Mouse (Mus musculus): ENCODE measurements around the gene Farsb. TPM values are rescaled to one million over a fixed set of nuclear protein-coding genes. Genes with fewer than 3 reads are reported as not detected.

The Farsb gene
- polyA plus RNA-seq, 1 experiment from 2014 or later, result 122 TPM

DNA sequence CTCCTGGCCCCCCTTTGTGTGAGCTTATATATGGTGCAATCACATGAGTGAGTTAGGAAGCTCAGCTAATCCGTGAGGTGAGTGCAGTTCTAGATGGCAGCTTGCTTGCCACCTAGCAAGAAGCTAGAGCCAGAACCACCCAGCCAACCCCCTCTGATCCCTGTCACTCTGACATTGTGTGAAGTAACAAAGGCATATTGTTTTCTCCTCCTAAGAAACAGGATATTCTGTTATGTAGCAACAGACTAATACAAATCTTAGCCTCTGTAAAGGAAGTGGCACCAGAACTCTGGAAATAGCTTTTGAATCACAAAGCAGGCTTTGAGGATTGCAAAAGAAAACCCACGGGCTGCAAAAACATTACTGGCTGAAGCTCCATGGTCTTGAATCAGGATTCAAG is 4.3 kb downstream of the Farsb start:
- DNase-seq (ENCODE audit: low spot score), result no peak

- DNase-seq (ENCODE audit: low spot score), result no peak
These were observed 5.3 kb downstream of the Farsb start for GRCm38 (mm10) chr1:78483430-78483829.

DNA sequence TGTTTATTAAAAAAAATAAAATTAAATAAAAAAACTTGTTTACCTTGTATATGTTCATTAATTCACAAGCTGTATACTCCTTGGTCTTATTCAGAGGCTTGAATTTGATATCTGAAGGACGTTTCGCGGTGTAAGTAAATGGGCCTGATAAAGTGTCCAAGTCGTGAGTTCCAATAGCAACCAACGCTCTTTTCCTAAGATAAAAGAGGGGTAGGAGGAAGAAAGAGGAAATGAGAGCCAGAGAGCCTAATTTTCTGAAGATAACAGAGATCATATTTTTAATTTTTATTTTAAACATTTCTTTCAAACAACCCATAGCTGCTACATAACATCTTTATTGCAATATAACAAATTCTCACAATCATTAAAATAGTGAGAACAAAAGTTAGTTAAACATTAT is 16.3 kb downstream of the Farsb start:
- no peak for DNase-seq (ENCODE audit: low spot score)

GRCm38 (mm10) chr1:78454659-78455058 is 34.0 kb downstream of the Farsb start:
- DNase-seq (ENCODE audit: low spot score), result peak; percentile 15

GRCm38 (mm10) chr1:78453886-78454285 is 34.8 kb downstream of the Farsb start:
- no peak for DNase-seq (ENCODE audit: low spot score)

DNA sequence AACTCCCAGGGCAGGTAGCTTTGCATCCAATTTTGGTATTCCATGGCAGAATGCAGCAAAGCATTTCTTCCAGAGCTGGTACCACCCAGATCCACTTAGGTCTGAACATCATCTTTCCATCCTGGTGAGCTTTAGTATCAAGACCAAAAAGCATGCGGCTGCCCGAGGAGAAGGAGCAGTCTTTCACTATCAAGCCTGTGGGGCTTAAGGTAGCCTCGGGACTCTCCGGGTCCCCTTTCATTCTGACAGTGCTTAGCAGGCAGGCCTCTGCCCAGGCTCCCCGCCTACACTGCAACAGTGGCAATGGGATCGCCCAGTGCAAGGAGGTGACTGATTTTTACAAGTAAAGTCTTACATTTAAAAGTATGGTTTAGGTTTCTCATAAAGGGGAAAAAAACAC is 36.2 kb downstream of the Farsb start:
- no peak for DNase-seq (ENCODE audit: low spot score)

DNA sequence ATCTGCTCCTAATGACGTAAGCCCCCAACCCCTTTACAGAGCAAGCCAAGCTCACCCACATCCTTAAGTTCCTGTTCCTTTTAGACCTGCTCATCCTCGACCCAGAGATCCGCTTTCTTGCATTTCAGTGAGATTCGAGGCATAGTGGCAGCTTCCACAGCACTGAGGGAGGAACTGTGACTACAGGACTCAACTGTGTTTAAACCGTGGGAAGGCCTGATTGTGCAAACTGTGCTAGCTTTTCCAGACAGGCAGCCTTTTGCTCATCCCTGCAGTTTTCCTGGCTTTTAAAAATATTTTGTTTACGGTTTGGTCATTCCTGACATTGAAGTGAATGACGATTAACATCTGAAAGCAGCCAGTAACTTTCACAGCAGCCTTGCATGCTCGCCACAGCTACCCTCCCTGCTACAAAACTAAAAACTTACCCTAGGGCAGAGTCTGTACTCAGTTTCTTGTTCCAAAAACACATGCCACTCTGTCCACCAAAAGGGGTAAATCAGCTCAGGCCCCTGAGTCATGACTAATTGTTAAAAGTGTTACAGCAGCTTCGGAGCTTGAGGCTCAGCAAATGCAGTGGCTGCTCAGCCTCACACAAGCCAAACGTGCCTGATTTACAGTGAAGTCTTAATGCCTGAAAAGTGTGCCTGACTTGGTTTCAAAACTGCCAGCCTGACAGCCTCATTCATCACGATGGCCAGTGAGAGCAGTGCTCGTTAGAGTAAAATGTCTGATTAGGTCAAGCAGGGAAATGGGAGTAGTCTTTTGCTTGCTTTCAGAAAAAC is 37.4 kb downstream of the Farsb start:
- no peak for DNase-seq (ENCODE audit: low spot score)

- no peak for DNase-seq (ENCODE audit: low spot score)
These were observed 40.6 kb downstream of the Farsb start for GRCm38 (mm10) chr1:78448091-78448490.

DNA sequence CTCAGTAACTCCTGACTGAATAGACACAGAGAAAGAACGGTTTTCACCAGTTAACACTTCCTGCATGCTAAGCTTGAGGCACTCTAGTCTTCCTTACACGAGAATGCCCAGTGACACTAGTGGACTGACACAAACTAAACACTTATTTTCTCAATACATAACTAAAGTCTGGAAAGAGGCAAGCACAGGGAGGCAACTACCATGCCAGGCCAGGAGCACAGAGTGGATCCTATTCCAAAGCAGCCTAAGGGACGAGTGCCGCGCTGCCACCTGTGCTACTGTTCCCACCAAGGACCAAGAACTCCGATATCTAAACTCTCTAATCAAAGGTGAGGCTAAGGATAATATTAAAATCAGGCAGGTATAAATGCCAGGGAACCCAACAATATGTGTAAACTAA is 42.0 kb downstream of the Farsb start:
- no peak for DNase-seq (ENCODE audit: low spot score)

DNA sequence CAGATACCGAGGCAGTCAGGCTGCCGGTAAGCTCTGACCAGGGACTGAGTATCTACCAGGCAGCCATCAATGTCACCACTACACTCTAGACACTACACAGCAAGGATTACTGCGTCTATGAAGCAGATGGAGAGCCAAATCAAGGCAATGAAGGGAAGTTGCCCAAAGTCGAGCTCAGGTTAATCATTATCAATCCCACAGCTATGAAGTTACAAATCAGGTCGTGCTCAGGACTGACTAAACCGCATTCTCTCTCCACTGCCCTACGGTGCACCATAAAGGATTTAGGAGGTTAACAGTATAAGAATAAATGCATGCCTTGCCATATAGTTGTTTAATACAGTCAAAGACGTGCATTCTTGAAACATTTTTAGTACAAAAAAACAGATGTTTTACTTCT is 42.5 kb downstream of the Farsb start:
- no peak for DNase-seq (ENCODE audit: low spot score)

DNA sequence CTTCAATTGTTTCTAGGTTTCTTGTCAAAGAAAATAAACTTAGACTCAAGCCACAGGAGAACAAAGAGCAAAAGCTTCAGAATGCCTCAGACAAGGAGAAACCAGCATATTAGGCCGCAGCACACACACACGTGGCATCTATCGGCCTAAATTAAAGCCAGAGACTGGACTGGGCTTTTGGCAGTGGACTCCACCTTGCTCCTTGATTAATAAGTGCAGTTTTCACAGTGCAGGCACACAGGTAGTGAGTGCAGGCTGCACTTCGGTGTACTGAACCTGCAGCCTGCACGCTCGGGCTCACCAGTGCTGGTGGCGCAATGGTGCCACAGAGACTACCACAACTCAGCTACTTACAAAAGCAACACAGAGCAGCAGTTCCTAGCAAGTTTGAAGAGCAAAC is 45.6 kb downstream of the Farsb start:
- DNase-seq (ENCODE audit: low spot score), result no peak

DNA sequence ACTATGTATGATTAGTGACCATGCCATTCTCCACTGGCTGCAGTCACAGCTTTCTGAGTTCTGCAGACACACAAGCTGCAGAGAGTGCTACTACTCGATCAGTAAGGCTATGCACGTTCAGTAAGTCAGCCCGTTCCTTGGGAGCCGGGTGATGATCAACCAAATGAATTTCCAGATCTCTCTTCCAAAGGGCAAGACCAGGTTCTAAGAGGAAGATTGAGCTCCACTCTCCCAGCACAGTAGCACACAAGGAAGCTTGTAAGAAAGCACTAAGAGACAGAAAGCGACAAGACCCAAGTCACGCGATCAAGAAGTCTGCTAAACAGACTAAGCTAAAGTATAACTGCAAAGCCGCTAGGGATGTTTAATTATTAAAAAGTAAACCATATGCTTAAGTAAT is 48.0 kb downstream of the Farsb start:
- no peak for DNase-seq (ENCODE audit: low spot score)

DNA sequence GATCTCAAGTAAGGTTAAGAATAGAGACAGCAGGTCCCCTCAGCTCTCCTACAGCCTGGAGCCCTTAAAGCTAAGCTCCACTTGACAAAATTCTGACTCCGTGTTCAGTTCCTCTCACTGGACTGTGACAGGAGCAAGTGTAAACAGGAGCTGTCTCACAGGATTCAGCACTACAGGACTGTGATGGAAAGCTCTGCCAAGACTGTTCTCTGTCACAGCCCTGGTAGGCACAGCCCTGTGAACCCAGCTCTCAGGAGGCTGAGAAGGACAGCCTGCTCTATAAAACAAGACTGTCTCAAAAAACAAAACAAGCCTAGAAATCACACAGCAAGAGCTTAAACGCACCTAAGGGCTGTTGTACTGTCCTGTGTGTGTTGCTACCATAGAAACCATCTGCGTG is 51.5 kb downstream of the Farsb start:
- no peak for DNase-seq (ENCODE audit: low spot score)

- no peak for DNase-seq (ENCODE audit: low spot score)
These were observed 52.3 kb downstream of the Farsb start for GRCm38 (mm10) chr1:78436445-78436844.

- DNase-seq (ENCODE audit: low spot score), result no peak
These were observed 52.7 kb downstream of the Farsb start for GRCm38 (mm10) chr1:78435967-78436366.

DNA sequence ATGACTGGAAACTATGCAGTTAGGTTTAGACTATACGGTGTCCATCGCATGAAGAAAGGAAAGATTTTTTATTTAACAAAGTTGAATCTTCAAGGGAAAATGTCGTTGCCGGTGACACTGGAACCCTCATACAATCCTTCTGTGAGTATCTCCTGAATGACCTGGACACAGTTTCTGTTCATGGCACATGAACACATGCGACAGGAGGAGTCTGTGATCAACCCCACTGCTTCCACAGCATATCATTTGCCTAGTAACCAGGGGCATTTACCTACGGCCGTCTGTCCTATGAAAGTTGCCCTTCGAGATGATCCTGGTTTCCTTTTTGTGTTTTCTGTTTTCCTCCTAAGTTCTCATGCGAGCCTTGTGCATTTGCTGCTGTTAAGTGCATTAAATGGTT is 55.2 kb downstream of the Farsb start:
- no peak for DNase-seq (ENCODE audit: low spot score)

DNA sequence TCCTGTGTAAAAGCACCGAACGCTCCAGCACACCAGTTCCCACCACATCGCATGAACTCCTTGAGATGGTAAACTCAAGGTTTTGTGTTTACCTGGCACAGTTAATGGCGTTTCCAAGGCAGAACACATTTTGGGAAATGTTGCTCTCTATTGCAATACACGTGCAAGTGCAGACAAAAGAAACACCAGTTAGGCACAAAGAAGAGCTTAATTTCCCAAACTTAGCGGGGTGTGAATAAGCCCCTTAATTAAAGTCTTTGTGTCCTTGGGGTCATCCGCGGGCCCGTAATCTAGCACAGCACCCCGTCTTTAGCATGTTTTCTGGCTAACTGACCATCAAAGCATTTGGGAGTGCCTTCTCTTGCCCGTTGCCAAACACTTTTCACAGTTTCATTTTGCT is 59.8 kb downstream of the Farsb start:
- no peak for DNase-seq (ENCODE audit: low spot score)

DNA sequence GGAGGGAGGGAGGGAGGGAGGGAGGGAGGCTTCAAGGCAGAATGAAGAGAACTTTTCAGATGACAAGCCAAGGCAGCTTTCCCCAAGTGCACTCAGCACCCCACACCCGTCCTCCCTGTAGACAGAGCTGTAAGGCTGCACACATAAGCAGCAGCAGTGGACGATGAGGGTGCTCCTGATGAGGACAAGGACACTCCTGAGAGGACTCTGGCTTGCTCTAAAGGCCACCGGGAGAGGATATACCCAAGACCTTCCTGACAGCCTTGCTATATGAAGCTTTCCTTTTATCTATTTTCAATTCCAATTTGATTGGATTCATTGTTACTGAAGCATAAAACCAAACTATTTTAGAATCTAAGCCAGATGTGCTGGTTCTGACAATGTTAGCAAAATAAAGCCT is 61.9 kb downstream of the Farsb start:
- DNase-seq (ENCODE audit: low spot score), result no peak

DNA sequence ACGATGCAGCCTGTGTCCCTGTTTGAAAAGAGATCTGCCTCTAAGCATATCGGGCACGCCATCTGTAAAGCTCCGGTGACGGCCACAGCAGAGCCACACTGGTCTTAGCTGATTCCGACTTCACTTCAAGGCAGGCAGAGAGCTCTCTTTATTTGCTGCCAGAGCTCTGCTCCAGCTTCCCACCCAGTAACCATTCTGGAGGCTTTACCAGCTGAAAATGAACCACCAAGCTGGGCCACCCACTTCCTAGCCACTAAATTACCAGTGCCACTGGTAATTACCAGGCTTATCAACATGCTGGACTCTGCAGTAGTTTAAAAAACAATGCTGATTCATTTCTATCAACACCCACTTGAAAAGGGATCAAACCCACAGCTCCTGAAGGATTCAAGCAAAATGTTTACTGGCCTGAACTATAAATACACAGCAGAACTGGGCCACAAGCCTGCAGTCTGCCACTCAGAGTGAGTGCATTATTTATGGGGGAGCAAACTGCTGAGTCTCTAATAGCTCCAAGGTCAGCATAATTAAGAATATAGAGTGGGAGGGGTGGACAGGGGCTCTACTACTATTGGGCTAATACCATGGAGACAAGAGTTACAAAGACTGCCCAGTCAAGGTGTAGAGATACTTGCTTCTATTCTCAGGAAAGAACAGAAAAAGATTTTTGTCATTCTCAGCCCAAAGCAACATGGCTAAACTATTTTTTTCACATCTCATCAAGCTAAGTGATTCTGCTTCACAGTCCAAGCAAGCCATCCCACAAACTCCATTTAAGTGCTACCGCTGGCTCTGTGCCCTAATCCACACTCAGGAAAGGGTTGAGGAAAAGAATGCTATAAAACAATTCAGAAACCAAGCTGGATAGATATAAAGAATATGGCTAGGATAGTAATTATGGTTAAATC is 62.6 kb downstream of the Farsb start:
- DNase-seq (ENCODE audit: low spot score), result no peak

DNA sequence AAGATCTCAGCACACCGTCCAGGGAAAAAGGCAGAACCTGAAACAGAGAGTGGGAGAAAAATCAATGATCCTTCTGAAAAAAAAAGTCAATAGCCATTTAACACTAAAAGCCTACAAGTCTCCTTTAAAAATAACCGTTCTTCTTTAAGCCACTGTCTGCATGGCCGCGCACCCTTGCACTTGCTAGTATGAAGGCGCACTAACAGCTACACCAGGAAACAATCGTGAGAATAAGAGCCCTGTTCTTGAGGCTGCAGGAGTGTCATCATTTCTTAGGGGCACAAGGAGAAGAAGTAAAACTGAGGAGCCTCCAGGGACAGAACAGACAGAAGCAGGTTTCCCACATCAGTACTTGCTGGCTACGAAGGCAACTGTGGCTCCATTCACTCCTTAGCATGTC is 63.4 kb downstream of the Farsb start:
- no peak for DNase-seq (ENCODE audit: low spot score)

- DNase-seq (ENCODE audit: low spot score), result no peak
These were observed 63.8 kb downstream of the Farsb start for GRCm38 (mm10) chr1:78424848-78425247.

GRCm38 (mm10) chr1:78422576-78422975 is 66.1 kb downstream of the Farsb start:
- peak; percentile 13 for DNase-seq (ENCODE audit: low spot score)

- DNase-seq (ENCODE audit: low spot score), result no peak
These were observed 66.9 kb downstream of the Farsb start for GRCm38 (mm10) chr1:78421749-78422148.
